Mouse (Mus musculus): ENCODE measurements at regions not wholly inside any gene's neighbourhood (a gene's known extent, or its start where the extent isn't known, plus 50 kb on each side); places are given as distances from the start of the nearest gene placed in this dataset.

DNA sequence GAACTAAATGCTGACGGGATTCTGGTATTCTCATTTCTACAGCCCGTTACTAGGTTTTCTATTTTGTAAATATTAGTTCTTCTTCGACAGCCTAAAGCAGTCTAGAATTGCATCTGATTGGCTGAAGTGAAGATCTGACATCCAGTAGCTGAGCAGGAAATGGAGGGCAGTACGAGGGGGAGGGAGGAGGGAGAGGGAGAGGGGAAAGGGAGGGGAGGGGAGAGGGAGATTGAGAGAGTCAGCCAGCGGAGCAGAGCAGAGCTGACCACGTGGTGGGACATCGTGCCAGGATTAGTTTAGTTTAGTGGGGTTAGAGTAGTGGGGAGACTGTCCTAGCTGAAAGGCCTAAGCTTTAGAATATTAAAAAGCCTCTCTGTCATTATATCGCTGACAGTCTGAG lies 141.8 kb downstream of the Katnal1 start:
- TF ChIP-seq MAZ (IDR thresholded peaks at IDR 0.05; ENCODE audit: low read depth, low read length) (no peak), KAT2A (IDR thresholded peaks at IDR 0.05; ENCODE audit: insufficient replicate concordance, low read length) (no peak)

Data from CH12.LX (cell line).